Mouse (Mus musculus) G1E (cell line): Measurements from ENCODE around the gene Tcf7l1. TPM values are rescaled to one million over a fixed set of nuclear protein-coding genes. Genes with fewer than 3 reads are reported as not detected.

Source experiments
- ATAC-seq: 2 replicates; pipeline ENCODE4 v1.8.0; 2016; ENCODE audit warnings: mild to moderate bottlenecking; ENCODE audit not compliant: insufficient number of reproducible peaks, poor library complexity, low FRiP score, severe bottlenecking; ENCODE audit errors: extremely low read depth
- DNase-seq: peaks from one replicate; pipeline ENCODE4 v3.0.0; 2012; ENCODE audit warnings: low spot score
- H3K27me3 ChIP-seq: 2 replicates; pipeline ENCODE4 v1.6.1; 2012; ENCODE audit warnings: mild to moderate bottlenecking, low read length, inconsistent platforms; ENCODE audit not compliant: insufficient read depth
- H3K36me3 ChIP-seq: replicated peaks from 2 replicates; pipeline ENCODE3; 2012; ENCODE audit warnings: mild to moderate bottlenecking, inconsistent platforms
- H3K4me1 ChIP-seq: 2 replicates; pipeline ENCODE4 v1.6.1; 2012; ENCODE audit warnings: low read depth, low read length, inconsistent platforms, mixed read lengths; ENCODE audit not compliant: insufficient read depth
- H3K4me3 ChIP-seq: 2 replicates; pipeline ENCODE4 v1.5.1; 2012; ENCODE audit warnings: low read depth, mild to moderate bottlenecking, inconsistent platforms, low read length, moderate library complexity, mixed read lengths
- H3K9me3 ChIP-seq: replicated peaks from 2 replicates; pipeline ENCODE4 v1.6.1; 2012; ENCODE audit warnings: inconsistent platforms
- CTCF ChIP-seq: IDR thresholded peaks from 2 replicates; pipeline ENCODE4 v1.5.1; 2012; ENCODE audit warnings: low read depth, low read length, inconsistent platforms, mixed read lengths
- GATA1 ChIP-seq: IDR thresholded peaks from 2 replicates; pipeline ENCODE4 v1.6.1; 2012; ENCODE audit warnings: borderline replicate concordance, low read length, inconsistent platforms, mixed read lengths
- GATA2 ChIP-seq: IDR thresholded peaks from 2 replicates; pipeline ENCODE4 v1.6.1; 2012; ENCODE audit warnings: low read depth, low read length, inconsistent platforms, borderline replicate concordance
- POLR2AphosphoS5 ChIP-seq: IDR thresholded peaks from 2 replicates; pipeline ENCODE4 v1.6.1; 2012; ENCODE audit warnings: low read depth, low read length, inconsistent platforms; ENCODE audit not compliant: insufficient replicate concordance
- TAL1 ChIP-seq: conservative IDR thresholded peaks from 2 replicates; pipeline ENCODE4 v1.6.1; 2012; ENCODE audit warnings: low read depth, low read length, inconsistent platforms, mixed read lengths
- polyA plus RNA-seq: library from polyadenylated mRNA; stranded (reverse); fragments of >175 nt; gene quantifications from 2 replicates; pipeline ENCODE4 v1.2.3, GENCODE M21; 2012
- total RNA-seq, 2 experiments: library from RNA; stranded (forward) in 1 of 2; stranded (reverse) in 1 of 2; fragments of 200-1000 nt in 1 of 2; fragments of >200 nt in 1 of 2; fragmentation: Nextera tagmentation in 1 of 2; gene quantifications; 2 replicates each; pipeline ENCODE4 v1.2.3; 2014 to 2017

Tcf7l1 gene
- total and polyA plus RNA-seq, 3 experiments, result 0.38 TPM; not detected in 2

DNA sequence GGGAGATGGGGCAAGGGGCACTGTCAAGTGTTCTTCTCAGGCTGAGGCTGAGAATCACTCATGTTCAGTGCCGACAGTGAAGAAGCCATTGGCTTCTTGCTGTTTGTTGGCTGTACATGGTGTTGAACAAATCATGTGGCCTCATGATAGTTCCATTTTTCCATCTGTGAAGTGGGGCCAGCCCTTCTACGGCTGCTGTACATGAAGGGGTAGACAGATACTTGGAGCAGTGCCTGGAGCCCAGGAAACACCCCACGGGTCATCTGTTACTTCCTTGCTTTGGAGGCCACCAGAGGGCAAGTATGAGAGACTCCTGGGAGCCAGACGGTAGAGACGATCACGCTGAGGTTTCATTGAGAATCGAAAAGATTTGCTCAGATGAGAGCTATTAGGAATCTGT lies 46.7 kb downstream of the Tcf7l1 start:
- no peak for ATAC-seq

GRCm38 (mm10) chr6:72740596-72741421 lies 48.2 kb downstream of the Tcf7l1 start:
- Histone ChIP-seq H3K4me3 (no peak overlapping the region), H3K4me1 (no peaks in the 10 kb centered on the region), H3K9me3 (no peaks in the 10 kb centered on the region), H3K27me3 (peaks cover 4% of the 10 kb centered on the region; the same call in 1 of the 2 replicates), H3K36me3 (no peaks in the 10 kb centered on the region)
- no peak for TF ChIP-seq CTCF
- no peak for TF ChIP-seq POLR2AphosphoS5
- no peak for TF ChIP-seq GATA1
- TF ChIP-seq TAL1, result no peak
- no peak for TF ChIP-seq GATA2
- ATAC-seq (no peak), DNase-seq (no peak)

More for the DNA sequence above, 46.7 kb downstream of the Tcf7l1 start:
- no peaks in the 10 kb centered on the region for H3K4me1 ChIP-seq
- peaks cover 3% of the 10 kb centered on the region; the same call in 1 of the 2 replicates for H3K27me3 ChIP-seq
- no peak overlapping the region for H3K4me3 ChIP-seq
- no peaks in the 10 kb centered on the region for H3K9me3 ChIP-seq
- H3K36me3 ChIP-seq, result no peaks in the 10 kb centered on the region
- TF ChIP-seq POLR2AphosphoS5, result no peak
- TF ChIP-seq GATA1, result no peak
- no peak for TF ChIP-seq TAL1
- TF ChIP-seq GATA2, result no peak
- DNase-seq, result no peak

- Histone ChIP-seq H3K27me3 (peaks cover 2% of the 10 kb centered on the region; the same call in 1 of the 2 replicates), H3K4me3 (no peak overlapping the region), H3K4me1 (no peaks in the 10 kb centered on the region), H3K9me3 (no peaks in the 10 kb centered on the region), H3K36me3 (no peaks in the 10 kb centered on the region)
- DNase-seq (no peak), ATAC-seq (no peak)
- TF ChIP-seq GATA2 (no peak), TAL1 (no peak), CTCF (no peak), GATA1 (no peak), POLR2AphosphoS5 (no peak)
Observed at GRCm38 (mm10) chr6:72736872-72737271, 52.2 kb downstream of the Tcf7l1 start.

GRCm38 (mm10) chr6:72735206-72735605 lies 53.8 kb downstream of the Tcf7l1 start:
- H3K9me3 ChIP-seq, result no peaks in the 10 kb centered on the region
- no peak for DNase-seq
- peaks cover 7% of the 10 kb centered on the region; the same call in 1 of the 2 replicates for H3K27me3 ChIP-seq
- no peak for ATAC-seq
- no peaks in the 10 kb centered on the region for H3K36me3 ChIP-seq
- no peak overlapping the region for H3K4me3 ChIP-seq
- no peak for TF ChIP-seq TAL1
- no peaks in the 10 kb centered on the region for H3K4me1 ChIP-seq

DNA sequence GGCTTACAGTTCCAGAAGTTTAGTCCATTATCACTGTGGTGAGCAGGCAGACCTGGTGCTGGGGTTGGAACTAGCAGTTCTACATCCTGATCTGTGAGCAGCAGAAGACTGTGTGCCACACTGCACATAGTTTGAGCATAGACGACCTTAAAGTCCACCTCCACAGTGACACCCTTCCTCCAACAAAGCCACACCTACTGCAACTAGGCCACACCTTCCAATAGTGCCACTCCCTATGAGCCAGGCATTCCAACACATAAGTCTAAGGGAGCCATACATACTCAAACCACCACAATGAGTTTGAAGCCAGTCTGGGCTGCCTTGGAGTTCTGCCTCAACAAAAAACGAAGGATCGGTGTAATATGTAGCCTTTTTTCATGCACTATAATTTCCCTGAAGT lies 55.7 kb downstream of the Tcf7l1 start:
- no peak for ATAC-seq
- Histone ChIP-seq H3K4me1 (no peaks in the 10 kb centered on the region), H3K27me3 (peaks cover 13% of the 10 kb centered on the region; the same call in 1 of the 2 replicates), H3K36me3 (no peaks in the 10 kb centered on the region), H3K4me3 (no peak overlapping the region), H3K9me3 (no peaks in the 10 kb centered on the region)
- no peak for TF ChIP-seq TAL1
- no peak for TF ChIP-seq GATA1
- no peak for TF ChIP-seq POLR2AphosphoS5
- no peak for TF ChIP-seq CTCF
- TF ChIP-seq GATA2, result no peak
- no peak for DNase-seq

DNA sequence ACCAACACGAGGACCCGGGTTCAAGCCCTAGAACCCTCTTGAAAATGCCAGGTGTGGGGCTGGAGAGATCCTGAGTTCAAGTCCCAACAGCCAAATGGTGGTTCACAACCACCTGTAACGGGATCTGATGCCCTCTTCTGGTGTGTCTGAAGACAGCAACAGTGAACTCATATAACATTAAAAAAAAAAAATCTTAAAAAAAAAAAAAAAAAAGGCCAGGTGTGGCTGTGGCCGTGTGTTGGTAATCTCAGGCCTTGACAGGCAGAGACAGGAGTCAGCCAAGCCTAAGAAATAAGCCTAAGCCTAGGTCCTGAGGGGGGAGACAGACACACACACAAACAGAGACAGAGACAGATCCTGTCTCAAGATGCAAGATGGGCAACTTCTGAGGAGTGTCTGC lies 56.9 kb downstream of the Tcf7l1 start:
- H3K4me1 ChIP-seq, result no peaks in the 10 kb centered on the region
- H3K27me3 ChIP-seq, result peaks cover 11% of the 10 kb centered on the region; the same call in 1 of the 2 replicates
- ATAC-seq (no peak), DNase-seq (no peak)
- TF ChIP-seq CTCF (no peak), TAL1 (no peak), GATA2 (no peak), GATA1 (no peak), POLR2AphosphoS5 (no peak)
- H3K9me3 ChIP-seq, result no peaks in the 10 kb centered on the region
- no peaks in the 10 kb centered on the region for H3K36me3 ChIP-seq
- no peak overlapping the region for H3K4me3 ChIP-seq
